Mouse (Mus musculus) cerebellum, postnatal 36 days (tissue): ENCODE data around the gene Mtss1l.

ENCODE experiments used
- DNase-seq, 2 experiments: peaks; one replicate each; pipeline ENCODE4 v3.0.0; 2021 to 2022; ENCODE audit warnings: mixed read lengths in 2 of 2

Gene Mtss1l

GRCm38 (mm10) chr8:110741816-110742451, 20.7 kb downstream of the Mtss1l start:
- DNase-seq: peak; percentile 12 to 43

- DNase-seq: no peak
These were observed 21.2 kb downstream of the Mtss1l start for GRCm38 (mm10) chr8:110742452-110742818.

GRCm38 (mm10) chr8:110745162-110745561, 23.9 kb downstream of the Mtss1l start:
- no peak for DNase-seq

GRCm38 (mm10) chr8:110746661-110747060, 25.4 kb downstream of the Mtss1l start:
- DNase-seq: no peak

GRCm38 (mm10) chr8:110749500-110750170, 28.4 kb downstream of the Mtss1l start:
- no peak for DNase-seq

- DNase-seq: no peak
These were observed 29.0 kb downstream of the Mtss1l start for GRCm38 (mm10) chr8:110750269-110750668.

GRCm38 (mm10) chr8:110751490-110751889, 30.2 kb downstream of the Mtss1l start:
- DNase-seq: no peak

GRCm38 (mm10) chr8:110754713-110755112, 33.4 kb downstream of the Mtss1l start:
- DNase-seq: no peak

- no peak for DNase-seq
These were observed 34.4 kb downstream of the Mtss1l start for GRCm38 (mm10) chr8:110755511-110756170.

- no peak for DNase-seq
These were observed 34.9 kb downstream of the Mtss1l start for GRCm38 (mm10) chr8:110756196-110756595.

GRCm38 (mm10) chr8:110760280-110760940, 39.1 kb downstream of the Mtss1l start:
- DNase-seq: no peak

GRCm38 (mm10) chr8:110761185-110761584, 39.9 kb downstream of the Mtss1l start:
- no peak for DNase-seq

- no peak for DNase-seq
These were observed 40.7 kb downstream of the Mtss1l start for GRCm38 (mm10) chr8:110761988-110762387.

GRCm38 (mm10) chr8:110764671-110765070, 43.4 kb downstream of the Mtss1l start:
- peak; percentile 32 to 38 for DNase-seq

GRCm38 (mm10) chr8:110767261-110767660, 46.0 kb downstream of the Mtss1l start:
- DNase-seq: peak in 1 of 2 experiments; percentile 10

GRCm38 (mm10) chr8:110772452-110772851, 51.2 kb downstream of the Mtss1l start:
- DNase-seq: no peak

- DNase-seq: no peak
These were observed 52.8 kb downstream of the Mtss1l start for GRCm38 (mm10) chr8:110774047-110774446.

- DNase-seq: no peak
These were observed 53.4 kb downstream of the Mtss1l start for GRCm38 (mm10) chr8:110774725-110775124.

- no peak for DNase-seq
These were observed 54.0 kb downstream of the Mtss1l start for GRCm38 (mm10) chr8:110775316-110775715.

GRCm38 (mm10) chr8:110775721-110776120, 54.4 kb downstream of the Mtss1l start:
- DNase-seq: no peak

GRCm38 (mm10) chr8:110776335-110776734, 55.1 kb downstream of the Mtss1l start:
- DNase-seq: no peak

- no peak for DNase-seq
These were observed 58.8 kb downstream of the Mtss1l start for GRCm38 (mm10) chr8:110779924-110780718.

GRCm38 (mm10) chr8:110785366-110785765, 64.1 kb downstream of the Mtss1l start:
- DNase-seq: no peak
